Mouse (Mus musculus) heart, adult 2 months (tissue): ENCODE data around the gene Plekha8.

Source experiments
- CTCF ChIP-seq: fragments of 200-600 bp; IDR thresholded peaks from 2 replicates; pipeline ENCODE4 v1.8.1; 2022; ENCODE audit warnings: antibody characterized with exemption, mild to moderate bottlenecking, moderate library complexity
- POLR2A ChIP-seq: fragments of 200-500 bp; IDR thresholded peaks from 2 replicates; pipeline ENCODE4 v1.6.1; 2011; ENCODE audit warnings: mild to moderate bottlenecking, low read depth, low read length, control low read depth; ENCODE audit not compliant: insufficient read depth

DNA sequence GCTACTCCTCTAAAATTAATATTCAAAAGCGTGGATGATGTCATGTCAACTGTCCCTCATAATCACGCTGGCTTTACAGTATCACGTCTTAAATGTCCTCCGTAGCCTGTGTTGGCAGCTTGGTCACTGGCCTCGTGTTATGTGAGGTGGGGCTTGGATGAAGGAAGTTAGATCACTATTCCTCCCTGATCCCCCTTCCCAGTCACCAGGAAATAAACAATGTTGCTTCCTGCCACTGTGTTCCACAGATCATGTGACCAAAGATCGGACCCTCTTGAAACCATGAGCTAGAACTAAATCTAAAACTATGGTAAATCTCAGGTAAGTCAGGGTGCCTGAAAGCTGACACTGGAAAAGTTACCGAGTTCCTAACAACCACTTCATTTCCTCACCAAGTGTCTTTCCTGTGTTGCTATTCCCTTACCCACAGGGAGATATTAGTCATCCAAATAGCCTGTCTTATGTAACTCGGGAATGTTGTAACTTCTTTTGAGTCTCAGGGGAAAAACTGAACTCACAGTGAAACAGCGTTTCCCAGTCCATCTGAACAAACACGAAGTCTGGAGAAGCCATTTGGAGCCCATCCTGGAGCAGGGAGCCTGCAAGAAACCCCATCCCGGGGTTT lies 60.7 kb downstream of the Plekha8 start:
- TF ChIP-seq POLR2A (0 out of 2 replicates have a peak, but pooled peaks have one; percentile 42), CTCF (no peak)
